Mouse (Mus musculus): ENCODE results near the gene Aqp7. TPM values are rescaled to one million over a fixed set of nuclear protein-coding genes. Genes with fewer than 3 reads are reported as not detected.

The Aqp7 gene
- polyA plus RNA-seq, 1 experiment from 2014 or later, result 0.10 TPM

DNA sequence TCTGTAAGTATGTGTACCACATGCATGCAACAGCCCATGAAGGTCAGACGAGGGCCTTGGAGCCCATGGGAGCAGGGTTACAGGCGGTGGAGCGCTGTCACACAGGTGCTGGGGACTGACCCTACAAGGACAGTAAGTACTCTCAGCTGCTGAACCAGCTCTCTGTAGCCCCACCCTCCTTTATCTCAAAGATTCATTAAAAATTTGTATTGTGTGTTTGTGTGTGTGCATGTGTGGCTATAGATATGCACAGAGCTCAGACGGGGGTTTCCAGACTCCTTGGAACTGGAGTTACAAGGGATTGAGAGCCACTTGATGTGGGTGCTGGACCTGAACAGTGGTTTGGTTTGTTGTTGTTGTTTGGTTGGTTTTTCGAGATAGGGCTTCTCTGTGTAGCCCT, 33.8 kb upstream of the Aqp7 start:
- no peaks in the 10 kb centered on the region for H3K4me1 ChIP-seq
- H3K27me3 ChIP-seq (ENCODE audit: low read depth, poor library complexity, severe bottlenecking), result no peaks in the 10 kb centered on the region
- DNase-seq (ENCODE audit: low spot score), result no peak
- no peaks in the 10 kb centered on the region for H3K9me3 ChIP-seq (replicated peaks)
- no peaks in the 10 kb centered on the region for H3K36me3 ChIP-seq
- H3K4me3 ChIP-seq, result no peak overlapping the region
- no peak overlapping the region for H3K27ac ChIP-seq (replicated peaks)
- 86% methylated on average over 5 of the region's 5 CpGs for WGBS

DNA sequence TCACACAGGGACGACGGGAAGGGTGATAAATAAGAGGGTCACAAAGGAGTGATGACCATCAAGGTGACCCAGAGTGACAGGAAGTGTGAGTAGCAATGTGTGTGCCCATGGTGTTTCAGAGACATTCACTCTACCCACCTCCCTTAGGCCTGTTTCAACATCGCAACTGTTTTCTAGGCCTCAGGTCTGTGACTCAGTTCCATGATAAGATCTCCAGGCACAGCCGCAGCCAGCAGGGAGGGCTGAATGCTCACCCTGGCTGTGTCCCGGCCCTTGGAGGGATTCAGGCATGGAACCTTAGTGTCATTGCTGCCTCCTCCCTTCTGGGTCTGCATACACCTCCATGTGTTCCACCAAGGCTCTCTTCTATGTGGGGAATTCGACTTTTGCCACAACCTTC, 30.8 kb upstream of the Aqp7 start:
- WGBS, result 79% methylated on average over 6 of the region's 6 CpGs

DNA sequence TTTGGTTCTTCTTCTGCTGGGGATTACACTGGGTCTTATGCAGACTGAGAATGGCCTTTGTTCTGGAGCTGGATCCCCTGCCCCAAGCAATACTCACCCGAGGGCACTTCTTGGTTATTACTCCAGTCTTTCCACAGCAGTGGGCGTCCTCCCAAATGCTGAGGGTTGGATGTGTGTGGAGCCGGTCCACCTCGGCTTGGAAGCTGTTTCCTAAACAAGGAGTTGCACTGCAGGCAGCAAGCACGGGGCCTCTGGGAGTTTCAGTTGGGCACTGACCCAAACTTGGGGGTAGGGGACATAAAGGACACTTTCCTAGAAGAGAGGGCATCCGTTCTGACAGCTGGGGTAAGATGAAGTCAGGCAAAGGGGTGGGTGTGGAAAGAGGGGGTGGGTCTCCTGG, 26.5 kb upstream of the Aqp7 start:
- no peaks in the 10 kb centered on the region for H3K36me3 ChIP-seq
- WGBS, result 83% methylated on average over 6 of the region's 6 CpGs
- no peaks in the 10 kb centered on the region for H3K27me3 ChIP-seq (ENCODE audit: low read depth, poor library complexity, severe bottlenecking)
- H3K4me3 ChIP-seq, result no peak overlapping the region
- no peak overlapping the region for H3K27ac ChIP-seq (replicated peaks)
- no peaks in the 10 kb centered on the region for H3K9me3 ChIP-seq (replicated peaks)
- no peaks in the 10 kb centered on the region for H3K4me1 ChIP-seq
- DNase-seq (ENCODE audit: low spot score), result no peak

More for the DNA sequence above, 30.8 kb upstream of the Aqp7 start:
- H3K27me3 ChIP-seq (ENCODE audit: low read depth, poor library complexity, severe bottlenecking), result no peaks in the 10 kb centered on the region
- no peaks in the 10 kb centered on the region for H3K36me3 ChIP-seq
- H3K9me3 ChIP-seq (replicated peaks), result no peaks in the 10 kb centered on the region
- DNase-seq (ENCODE audit: low spot score), result no peak
- no peaks in the 10 kb centered on the region for H3K4me1 ChIP-seq
- H3K27ac ChIP-seq (replicated peaks), result no peak overlapping the region
- no peak overlapping the region for H3K4me3 ChIP-seq

DNA sequence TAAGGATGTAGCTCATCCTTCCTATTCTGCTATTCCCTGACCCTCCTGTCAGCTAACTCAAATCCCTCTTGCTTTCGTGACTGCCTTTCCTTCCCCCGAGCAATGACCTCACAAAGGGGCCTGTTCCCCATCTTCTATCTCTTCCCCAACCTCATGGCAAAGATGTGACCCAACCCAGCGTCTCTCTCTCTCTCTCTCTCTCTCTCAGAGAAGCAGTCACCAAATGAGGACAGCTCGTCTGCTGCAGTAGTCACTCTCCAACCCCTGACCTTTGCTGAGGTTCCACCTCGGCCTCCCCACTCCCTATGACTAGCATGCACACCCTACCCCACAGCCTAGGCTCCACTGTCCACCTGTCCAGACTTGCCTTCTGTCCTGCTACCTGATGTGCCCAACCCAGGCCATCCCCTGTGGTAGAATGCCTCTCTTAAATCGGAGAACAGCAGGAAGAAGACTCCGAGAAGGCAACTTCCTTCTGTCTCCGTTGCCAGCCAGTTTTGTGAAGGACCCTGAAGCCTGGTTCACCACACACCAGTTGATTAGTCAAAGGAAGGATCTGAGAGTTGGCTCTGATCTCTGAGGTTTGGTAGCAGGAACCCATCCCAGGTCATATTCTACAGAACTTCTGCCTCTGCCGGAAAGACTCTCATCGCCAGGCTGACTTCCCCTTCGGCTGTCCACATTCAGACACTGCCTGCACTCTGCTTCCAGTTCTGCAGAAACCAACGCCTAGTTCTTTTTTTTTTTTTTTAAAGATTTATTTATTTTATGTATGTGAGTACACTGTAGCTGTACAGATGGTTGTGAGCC, 25.3 kb upstream of the Aqp7 start:
- H3K36me3 ChIP-seq, result no peaks in the 10 kb centered on the region
- no peaks in the 10 kb centered on the region for H3K27me3 ChIP-seq (ENCODE audit: low read depth, poor library complexity, severe bottlenecking)
- no peak overlapping the region for H3K4me3 ChIP-seq
- H3K27ac ChIP-seq (replicated peaks), result no peak overlapping the region
- H3K4me1 ChIP-seq, result no peaks in the 10 kb centered on the region
- no peak for DNase-seq (ENCODE audit: low spot score)
- 87% methylated on average over 12 of the region's 12 CpGs for WGBS
- H3K9me3 ChIP-seq (replicated peaks), result no peaks in the 10 kb centered on the region

DNA sequence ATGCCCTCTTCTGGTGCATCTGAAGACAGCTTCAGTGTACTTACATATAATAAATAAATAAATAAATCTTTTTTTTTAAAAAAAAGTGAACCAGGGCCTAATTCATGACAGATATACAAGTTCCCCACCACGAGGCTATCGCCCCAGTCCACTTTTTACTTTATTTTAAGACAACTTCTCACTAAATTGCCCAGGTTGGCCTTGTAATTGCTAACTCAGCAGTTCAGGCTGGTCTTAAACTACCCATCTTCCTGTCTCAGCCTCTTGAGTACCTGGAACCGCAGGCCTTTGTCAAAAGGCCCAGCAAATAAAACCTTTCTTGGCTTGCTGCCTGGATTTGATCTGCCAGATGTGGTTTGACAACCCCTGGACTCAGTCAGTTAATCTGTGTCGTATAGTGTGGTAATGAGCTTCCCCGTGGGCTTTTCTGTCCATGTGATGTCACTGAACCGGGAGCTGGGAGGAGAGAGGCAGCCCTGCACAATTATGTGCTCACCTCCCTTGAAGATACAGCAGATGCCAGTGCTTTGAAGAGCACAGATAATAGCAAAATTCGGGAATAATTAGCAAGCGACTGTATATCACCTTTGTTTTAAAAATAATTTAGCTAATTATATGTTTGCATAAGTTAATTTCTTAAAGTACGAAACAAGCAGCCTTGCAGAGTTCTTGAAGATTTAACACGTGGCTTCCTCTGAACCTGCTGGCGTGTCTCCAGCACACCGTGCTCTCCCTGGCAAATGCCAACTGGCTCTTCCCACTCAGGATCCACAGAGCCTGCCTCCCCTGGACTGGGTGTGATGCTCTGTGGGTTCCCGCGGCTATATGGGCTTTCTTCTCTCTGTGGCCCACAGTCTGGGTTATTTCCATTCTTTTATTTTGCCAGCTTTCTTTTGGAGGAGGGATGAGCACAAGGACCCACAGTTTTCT, 23.8 kb upstream of the Aqp7 start:
- no peak for DNase-seq (ENCODE audit: low spot score)
- Histone ChIP-seq H3K27ac (replicated peaks) (no peak overlapping the region), H3K9me3 (replicated peaks) (no peaks in the 10 kb centered on the region), H3K27me3 (ENCODE audit: low read depth, poor library complexity, severe bottlenecking) (no peaks in the 10 kb centered on the region), H3K4me1 (no peaks in the 10 kb centered on the region), H3K36me3 (no peaks in the 10 kb centered on the region), H3K4me3 (no peak overlapping the region)
- WGBS, result 88% methylated on average over 14 of the region's 14 CpGs

DNA sequence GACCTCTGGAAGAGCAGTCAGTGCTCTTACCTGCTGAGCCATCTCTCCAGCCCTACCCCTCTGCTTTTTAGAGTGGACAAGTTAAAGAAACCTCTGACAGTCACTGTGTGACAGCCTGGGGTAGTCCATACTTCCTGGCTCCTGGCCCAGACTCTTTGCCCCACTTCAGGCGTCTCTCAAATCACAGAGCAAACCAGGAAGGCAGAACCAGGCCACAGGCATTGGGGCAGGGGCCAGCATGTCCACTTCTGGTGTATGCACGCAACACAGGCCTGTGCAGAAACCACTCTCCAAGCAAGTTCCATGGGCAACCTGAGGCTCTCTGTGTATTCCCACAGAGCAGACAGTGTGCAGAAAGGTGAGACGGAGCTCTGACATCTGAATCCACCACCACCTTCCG, 17.3 kb upstream of the Aqp7 start:
- DNase-seq (ENCODE audit: low spot score), result no peak
- peaks cover 6% of the 10 kb centered on the region for H3K4me1 ChIP-seq
- no peaks in the 10 kb centered on the region for H3K36me3 ChIP-seq
- H3K27ac ChIP-seq (replicated peaks), result no peak overlapping the region
- WGBS, result 94% methylated on average over 4 of the region's 4 CpGs
- no peak overlapping the region for H3K4me3 ChIP-seq
- H3K27me3 ChIP-seq (ENCODE audit: low read depth, poor library complexity, severe bottlenecking), result no peaks in the 10 kb centered on the region
- H3K9me3 ChIP-seq (replicated peaks), result no peaks in the 10 kb centered on the region

DNA sequence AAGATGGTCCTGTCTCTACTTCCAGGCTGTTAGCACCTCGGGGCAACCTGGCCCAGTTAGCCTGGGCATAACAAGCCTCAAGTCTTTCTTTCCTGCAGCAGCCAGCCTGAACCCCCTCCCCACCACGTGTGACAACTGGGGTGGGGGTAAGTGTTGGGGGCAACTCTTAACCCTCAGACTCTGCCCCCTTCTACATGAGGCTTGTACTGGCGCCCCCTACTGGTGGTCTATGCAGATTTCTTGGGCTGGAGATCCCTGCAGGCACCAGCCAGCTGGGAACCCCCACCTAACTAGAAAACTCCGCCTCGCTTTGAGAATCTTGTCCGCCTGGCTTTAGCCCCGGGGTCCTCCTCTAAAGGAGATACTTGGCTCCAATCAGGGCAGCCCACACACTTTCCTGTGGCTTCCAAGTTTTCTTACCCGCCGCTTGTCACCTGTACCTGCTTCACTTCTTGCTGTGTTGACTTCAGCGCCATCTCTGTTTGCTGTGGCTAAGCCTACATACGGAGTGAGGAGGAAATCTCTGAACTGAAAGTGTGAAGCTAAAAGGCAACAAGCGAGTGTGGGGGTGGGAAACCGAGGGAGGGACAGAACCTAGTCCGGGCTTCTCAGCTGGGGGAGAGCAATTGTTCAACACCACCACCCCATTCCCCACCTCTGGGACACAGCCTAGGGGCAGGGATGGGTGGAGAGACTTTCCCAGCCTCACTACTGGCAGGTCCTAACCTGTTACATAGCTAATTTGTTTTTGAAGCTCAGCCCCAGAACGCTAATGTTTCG, 16.1 kb upstream of the Aqp7 start:
- H3K9me3 ChIP-seq (replicated peaks), result no peaks in the 10 kb centered on the region
- no peak overlapping the region for H3K27ac ChIP-seq (replicated peaks)
- WGBS, result 20% methylated on average over 16 of the region's 16 CpGs
- H3K4me1 ChIP-seq, result peaks cover 6% of the 10 kb centered on the region
- H3K27me3 ChIP-seq (ENCODE audit: low read depth, poor library complexity, severe bottlenecking), result no peaks in the 10 kb centered on the region
- H3K4me3 ChIP-seq, result no peak overlapping the region
- no peaks in the 10 kb centered on the region for H3K36me3 ChIP-seq
- peak; percentile 26 for DNase-seq (ENCODE audit: low spot score)

DNA sequence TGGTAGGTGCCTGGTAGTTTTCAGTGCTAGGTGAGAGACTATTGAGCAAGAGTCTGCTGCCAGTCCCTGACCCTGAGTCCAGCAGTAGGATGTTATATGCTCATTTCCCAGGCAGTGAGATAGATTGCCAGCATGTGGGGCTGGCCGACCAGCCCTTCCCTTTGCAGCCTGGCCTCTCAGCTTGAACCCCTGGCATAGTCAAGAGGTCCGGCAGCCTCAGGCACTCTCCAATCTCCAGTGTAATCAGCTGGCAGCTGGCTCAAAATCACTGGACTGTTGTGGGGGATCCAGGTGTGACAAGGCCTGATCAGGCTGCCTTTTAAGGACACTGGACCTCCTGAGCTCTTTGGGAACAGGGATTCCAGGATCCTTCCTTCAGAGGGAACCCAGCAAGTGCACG, 15.4 kb upstream of the Aqp7 start:
- Histone ChIP-seq H3K36me3 (no peaks in the 10 kb centered on the region), H3K4me3 (no peak overlapping the region), H3K4me1 (peaks cover 6% of the 10 kb centered on the region), H3K9me3 (replicated peaks) (no peaks in the 10 kb centered on the region), H3K27ac (replicated peaks) (no peak overlapping the region), H3K27me3 (ENCODE audit: low read depth, poor library complexity, severe bottlenecking) (no peaks in the 10 kb centered on the region)
- no peak for DNase-seq (ENCODE audit: low spot score)
- 70% methylated on average over 3 of the region's 3 CpGs for WGBS

DNA sequence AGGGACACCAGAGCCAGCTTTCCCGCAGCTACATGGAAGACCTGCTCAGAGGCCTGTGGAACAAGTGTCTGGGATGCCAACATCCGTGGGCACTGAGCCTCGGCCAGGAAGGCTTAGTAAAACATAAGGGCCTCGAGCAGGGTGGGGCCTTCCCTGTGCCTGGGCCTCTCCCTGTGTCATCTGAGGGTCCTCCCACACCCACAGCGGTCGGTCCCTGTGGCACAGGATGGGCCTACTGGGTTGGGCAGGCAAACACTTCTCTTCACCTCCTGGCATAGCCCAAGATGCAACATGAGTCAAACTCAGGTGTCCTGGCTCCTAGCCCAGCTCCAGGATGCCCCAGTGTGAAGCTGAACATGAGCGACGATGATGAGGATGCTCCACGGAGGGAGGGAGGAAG, 9.4 kb upstream of the Aqp7 start:
- no peak overlapping the region for H3K27ac ChIP-seq (replicated peaks)
- H3K4me1 ChIP-seq, result no peaks in the 10 kb centered on the region; the same call in 1 of the 2 replicates
- no peak overlapping the region for H3K4me3 ChIP-seq
- H3K36me3 ChIP-seq, result no peaks in the 10 kb centered on the region
- 77% methylated on average over 8 of the region's 9 CpGs for WGBS
- no peaks in the 10 kb centered on the region for H3K9me3 ChIP-seq (replicated peaks)
- H3K27me3 ChIP-seq (ENCODE audit: low read depth, poor library complexity, severe bottlenecking), result no peaks in the 10 kb centered on the region
- DNase-seq (ENCODE audit: low spot score), result no peak

DNA sequence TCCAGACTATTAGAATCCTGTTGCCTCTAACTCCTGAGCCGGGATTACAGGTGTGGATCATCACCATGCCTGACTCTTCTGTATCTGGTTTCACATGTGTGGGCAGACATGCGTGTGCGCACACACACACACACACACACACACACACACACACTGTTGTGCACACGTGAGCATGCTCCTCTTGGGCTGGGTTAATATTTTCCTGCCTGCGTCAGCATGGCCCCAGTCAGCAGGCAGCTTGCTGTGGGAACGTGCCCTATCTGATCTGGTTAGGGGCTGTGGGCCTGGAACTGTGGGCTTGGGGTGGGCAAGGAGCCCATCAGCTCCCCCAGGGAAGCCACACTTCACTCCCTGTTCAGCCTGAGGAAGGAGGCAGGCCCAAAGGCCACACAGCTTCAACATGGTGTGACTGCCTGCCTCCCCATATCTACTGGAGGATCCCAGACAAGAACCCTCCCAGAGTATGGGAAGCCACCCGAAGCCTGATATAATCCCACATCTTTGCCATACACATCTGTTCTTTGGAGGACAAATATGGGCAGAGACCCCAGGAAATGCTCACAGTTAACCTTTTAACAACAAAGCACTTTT, 8.9 kb upstream of the Aqp7 start:
- Histone ChIP-seq H3K4me1 (no peaks in the 10 kb centered on the region; the same call in 1 of the 2 replicates), H3K4me3 (no peak overlapping the region), H3K27ac (replicated peaks) (no peak overlapping the region; the same call in 1 of the 2 replicates), H3K27me3 (ENCODE audit: low read depth, poor library complexity, severe bottlenecking) (no peaks in the 10 kb centered on the region), H3K9me3 (replicated peaks) (no peaks in the 10 kb centered on the region), H3K36me3 (no peaks in the 10 kb centered on the region)
- no peak for DNase-seq (ENCODE audit: low spot score)
- WGBS, result 70% methylated on average over 7 of the region's 7 CpGs

DNA sequence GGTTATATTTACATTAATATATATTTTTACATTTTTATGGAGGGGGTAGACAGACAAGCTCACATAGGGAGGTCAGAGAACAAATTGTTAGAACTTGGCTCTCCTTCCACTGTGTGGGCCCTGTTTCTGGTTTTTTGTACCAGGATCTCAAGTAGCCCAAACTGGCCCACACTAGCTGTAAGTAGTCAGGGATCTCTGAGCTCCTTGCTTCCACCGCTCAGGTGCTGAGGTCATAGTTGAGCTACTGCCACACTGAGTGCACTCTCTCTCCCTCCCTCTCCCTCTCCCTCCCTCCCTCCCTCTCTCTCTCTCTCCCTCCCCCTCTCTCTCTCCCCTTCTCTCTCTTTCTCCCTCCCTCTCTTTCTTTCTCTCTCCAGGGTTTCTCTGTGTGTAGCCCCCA, 8.3 kb upstream of the Aqp7 start:
- Histone ChIP-seq H3K27me3 (ENCODE audit: low read depth, poor library complexity, severe bottlenecking) (no peaks in the 10 kb centered on the region), H3K4me3 (no peak overlapping the region), H3K4me1 (no peaks in the 10 kb centered on the region; the same call in 1 of the 2 replicates), H3K36me3 (no peaks in the 10 kb centered on the region), H3K27ac (replicated peaks) (no peak overlapping the region), H3K9me3 (replicated peaks) (no peaks in the 10 kb centered on the region)
- DNase-seq (ENCODE audit: low spot score), result no peak
- WGBS, result 44% methylated on average over 1 of the region's 1 CpGs

DNA sequence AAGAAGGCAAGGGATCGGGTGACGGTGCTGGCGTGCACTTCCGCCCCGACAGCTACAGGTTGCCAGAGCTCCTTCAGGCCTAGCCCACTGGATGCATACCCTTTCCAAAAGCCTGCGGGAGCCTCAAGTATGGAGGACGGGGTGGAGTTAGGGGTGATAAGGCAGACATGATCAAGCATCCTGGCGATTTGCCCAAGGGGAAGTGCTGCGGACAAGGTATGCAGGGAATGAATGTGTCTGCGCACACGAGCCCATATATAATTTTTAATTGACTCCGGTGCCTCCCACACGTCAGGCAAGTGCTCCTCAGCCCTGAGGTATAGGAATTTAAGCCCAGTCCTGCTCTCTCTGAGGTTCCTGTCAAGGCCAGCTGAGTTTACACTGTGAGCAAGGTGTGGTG, 7.2 kb upstream of the Aqp7 start:
- Histone ChIP-seq H3K4me3 (no peak overlapping the region), H3K4me1 (peaks cover 6% of the 10 kb centered on the region), H3K9me3 (replicated peaks) (no peaks in the 10 kb centered on the region), H3K36me3 (no peaks in the 10 kb centered on the region), H3K27me3 (ENCODE audit: low read depth, poor library complexity, severe bottlenecking) (no peaks in the 10 kb centered on the region), H3K27ac (replicated peaks) (no peak overlapping the region)
- DNase-seq (ENCODE audit: low spot score), result no peak
- WGBS, result 83% methylated on average over 13 of the region's 13 CpGs

All from midbrain, embryonic 10.5 days (tissue).